Mouse (Mus musculus): ENCODE measurements around the gene Wscd2. TPM values are rescaled to one million over a fixed set of nuclear protein-coding genes. Genes with fewer than 3 reads are reported as not detected.
"Not testable (repeated sequence)": the region's sequence is repeated elsewhere in the genome, so short reads cannot be mapped to it uniquely, and the experiment has no call there.

The Wscd2 gene
- total RNA-seq, 2 experiments from 2014 or later: 4.4 to 8.5 TPM

- DNase-seq (ENCODE audit: low spot score in 2 of 2): no peak
Measured at GRCm38 (mm10) chr5:113579128-113579527, 89.0 kb downstream of the Wscd2 start.

GRCm38 (mm10) chr5:113580248-113580647 is 90.1 kb downstream of the Wscd2 start:
- no peak for DNase-seq (ENCODE audit: low spot score in 2 of 2)

- DNase-seq (ENCODE audit: low spot score in 2 of 2): no peak
Measured at GRCm38 (mm10) chr5:113580801-113581200, 90.7 kb downstream of the Wscd2 start.

GRCm38 (mm10) chr5:113583424-113584162 is 93.5 kb downstream of the Wscd2 start:
- no peak for DNase-seq (ENCODE audit: low spot score in 2 of 2)

- DNase-seq (ENCODE audit: low spot score in 2 of 2): no peak
Measured at GRCm38 (mm10) chr5:113584439-113584838, 94.3 kb downstream of the Wscd2 start.

- DNase-seq (ENCODE audit: low spot score in 2 of 2): not testable (repeated sequence)
Measured at GRCm38 (mm10) chr5:113585619-113586457, 95.7 kb downstream of the Wscd2 start.

- not testable (repeated sequence) for DNase-seq (ENCODE audit: low spot score in 2 of 2)
Measured at GRCm38 (mm10) chr5:113586458-113586849, 96.3 kb downstream of the Wscd2 start.

- DNase-seq (ENCODE audit: low spot score in 2 of 2): no peak
Measured at GRCm38 (mm10) chr5:113590010-113590640, 100.0 kb downstream of the Wscd2 start.

- DNase-seq (ENCODE audit: low spot score in 2 of 2): no peak
Measured at GRCm38 (mm10) chr5:113591166-113591565, 101.0 kb downstream of the Wscd2 start.

GRCm38 (mm10) chr5:113591751-113592230 is 101.7 kb downstream of the Wscd2 start:
- DNase-seq (ENCODE audit: low spot score in 2 of 2): no peak

GRCm38 (mm10) chr5:113593911-113594705 is 104.0 kb downstream of the Wscd2 start:
- no peak for DNase-seq (ENCODE audit: low spot score in 2 of 2)

GRCm38 (mm10) chr5:113596252-113596651 is 106.1 kb downstream of the Wscd2 start:
- no peak for DNase-seq (ENCODE audit: low spot score in 2 of 2)

GRCm38 (mm10) chr5:113596780-113597353 is 106.7 kb downstream of the Wscd2 start:
- DNase-seq (ENCODE audit: low spot score in 2 of 2): no peak

GRCm38 (mm10) chr5:113600181-113600580 is 110.0 kb downstream of the Wscd2 start:
- no peak for DNase-seq (ENCODE audit: low spot score in 2 of 2)

GRCm38 (mm10) chr5:113600803-113601202 is 110.7 kb downstream of the Wscd2 start:
- no peak for DNase-seq (ENCODE audit: low spot score in 2 of 2)

- no peak for DNase-seq (ENCODE audit: low spot score in 2 of 2)
Measured at GRCm38 (mm10) chr5:113603471-113603870, 113.3 kb downstream of the Wscd2 start.

GRCm38 (mm10) chr5:113604758-113605157 is 114.6 kb downstream of the Wscd2 start:
- no peak for DNase-seq (ENCODE audit: low spot score in 2 of 2)

- no peak for DNase-seq (ENCODE audit: low spot score in 2 of 2)
Measured at GRCm38 (mm10) chr5:113606121-113606520, 116.0 kb downstream of the Wscd2 start.

- DNase-seq (ENCODE audit: low spot score in 2 of 2): no peak
Measured at GRCm38 (mm10) chr5:113606961-113607785, 117.0 kb downstream of the Wscd2 start.
